Mouse (Mus musculus): ENCODE results near the gene Fxyd3. TPM values are rescaled to one million over a fixed set of nuclear protein-coding genes. Genes with fewer than 3 reads are reported as not detected.

Fxyd3 gene
- polyA plus RNA-seq, 1 experiment, result 1.9 TPM

GRCm38 (mm10) chr7:31063074-31063560, 13.4 kb downstream of the Fxyd3 start:
- TF ChIP-seq POLR2A (IDR thresholded peaks at IDR 0.05; ENCODE audit: insufficient read depth, low read length), result no peak
- no peak for TF ChIP-seq EP300 (IDR thresholded peaks at IDR 0.05; ENCODE audit: insufficient read depth, low read depth, low read length)
- no peak for TF ChIP-seq CTCF (IDR thresholded peaks at IDR 0.05; ENCODE audit: low read depth, low read length)
- Histone ChIP-seq H3K36me3 (ENCODE audit: control insufficient read depth, insufficient read depth, low read length, poor library complexity, severe bottlenecking) (no peaks in the 10 kb centered on the region), H3K9ac (ENCODE audit: low read depth, poor library complexity, severe bottlenecking) (no peak overlapping the region), H3K27me3 (ENCODE audit: control insufficient read depth, insufficient read depth, low read length, poor library complexity, severe bottlenecking) (no peaks in the 10 kb centered on the region), H3K9me3 (replicated peaks; ENCODE audit: control insufficient read depth, insufficient read depth, low read length, poor library complexity, severe bottlenecking) (no peaks in the 10 kb centered on the region), H3K4me3 (ENCODE audit: low read depth, low read length) (no peak overlapping the region), H3K27ac (ENCODE audit: insufficient read depth, low read length) (no peak overlapping the region), H3K4me1 (ENCODE audit: control insufficient read depth, insufficient read depth, low read length) (no peaks in the 10 kb centered on the region)

GRCm38 (mm10) chr7:31060621-31061010, 15.9 kb downstream of the Fxyd3 start:
- TF ChIP-seq EP300 (IDR thresholded peaks at IDR 0.05; ENCODE audit: insufficient read depth, low read depth, low read length) (no peak), POLR2A (IDR thresholded peaks at IDR 0.05; ENCODE audit: insufficient read depth, low read length) (no peak), CTCF (IDR thresholded peaks at IDR 0.05; ENCODE audit: low read depth, low read length) (no peak)
- Histone ChIP-seq H3K4me3 (ENCODE audit: low read depth, low read length) (no peak overlapping the region), H3K4me1 (ENCODE audit: control insufficient read depth, insufficient read depth, low read length) (no peaks in the 10 kb centered on the region), H3K36me3 (ENCODE audit: control insufficient read depth, insufficient read depth, low read length, poor library complexity, severe bottlenecking) (no peaks in the 10 kb centered on the region), H3K27ac (ENCODE audit: insufficient read depth, low read length) (no peak overlapping the region), H3K9me3 (replicated peaks; ENCODE audit: control insufficient read depth, insufficient read depth, low read length, poor library complexity, severe bottlenecking) (no peaks in the 10 kb centered on the region), H3K27me3 (ENCODE audit: control insufficient read depth, insufficient read depth, low read length, poor library complexity, severe bottlenecking) (no peaks in the 10 kb centered on the region), H3K9ac (ENCODE audit: low read depth, poor library complexity, severe bottlenecking) (no peak overlapping the region)

GRCm38 (mm10) chr7:31059919-31060620, 16.4 kb downstream of the Fxyd3 start:
- H3K9me3 ChIP-seq (replicated peaks; ENCODE audit: control insufficient read depth, insufficient read depth, low read length, poor library complexity, severe bottlenecking), result no peaks in the 10 kb centered on the region
- no peak overlapping the region for H3K9ac ChIP-seq (ENCODE audit: low read depth, poor library complexity, severe bottlenecking)
- no peak overlapping the region for H3K4me3 ChIP-seq (ENCODE audit: low read depth, low read length)
- H3K4me1 ChIP-seq (ENCODE audit: control insufficient read depth, insufficient read depth, low read length), result no peaks in the 10 kb centered on the region
- H3K36me3 ChIP-seq (ENCODE audit: control insufficient read depth, insufficient read depth, low read length, poor library complexity, severe bottlenecking), result no peaks in the 10 kb centered on the region
- no peaks in the 10 kb centered on the region for H3K27me3 ChIP-seq (ENCODE audit: control insufficient read depth, insufficient read depth, low read length, poor library complexity, severe bottlenecking)
- H3K27ac ChIP-seq (ENCODE audit: insufficient read depth, low read length), result no peak overlapping the region
- TF ChIP-seq POLR2A (IDR thresholded peaks at IDR 0.05; ENCODE audit: insufficient read depth, low read length), result no peak
- no peak for TF ChIP-seq CTCF (IDR thresholded peaks at IDR 0.05; ENCODE audit: low read depth, low read length)
- TF ChIP-seq EP300 (IDR thresholded peaks at IDR 0.05; ENCODE audit: insufficient read depth, low read depth, low read length), result no peak

GRCm38 (mm10) chr7:31059108-31059507, 17.4 kb downstream of the Fxyd3 start, which contains the start of gene Lgi4:
Lgi4 (plus strand) TSS chr7:31059342.
- H3K9me3 ChIP-seq (replicated peaks; ENCODE audit: control insufficient read depth, insufficient read depth, low read length, poor library complexity, severe bottlenecking), result no peaks in the 10 kb centered on the region
- no peak within 1 kb of the TSS for H3K27ac ChIP-seq (ENCODE audit: insufficient read depth, low read length)
- TF ChIP-seq CTCF (IDR thresholded peaks at IDR 0.05; ENCODE audit: low read depth, low read length), result peak; percentile 98
- TF ChIP-seq POLR2A (IDR thresholded peaks at IDR 0.05; ENCODE audit: insufficient read depth, low read length), result no peak
- no peak within 1 kb of the TSS for H3K4me3 ChIP-seq (ENCODE audit: low read depth, low read length)
- H3K4me1 ChIP-seq (ENCODE audit: control insufficient read depth, insufficient read depth, low read length), result no peaks in the 10 kb centered on the region
- no peaks in the 10 kb centered on the region for H3K36me3 ChIP-seq (ENCODE audit: control insufficient read depth, insufficient read depth, low read length, poor library complexity, severe bottlenecking)
- no peak within 1 kb of the TSS for H3K9ac ChIP-seq (ENCODE audit: low read depth, poor library complexity, severe bottlenecking)
- H3K27me3 ChIP-seq (ENCODE audit: control insufficient read depth, insufficient read depth, low read length, poor library complexity, severe bottlenecking), result no peaks in the 10 kb centered on the region

GRCm38 (mm10) chr7:31058211-31058610, 18.3 kb downstream of the Fxyd3 start:
- H3K4me3 ChIP-seq (ENCODE audit: low read depth, low read length), result no peak overlapping the region
- H3K4me1 ChIP-seq (ENCODE audit: control insufficient read depth, insufficient read depth, low read length), result no peaks in the 10 kb centered on the region
- no peak for TF ChIP-seq CTCF (IDR thresholded peaks at IDR 0.05; ENCODE audit: low read depth, low read length)
- no peak for TF ChIP-seq EP300 (IDR thresholded peaks at IDR 0.05; ENCODE audit: insufficient read depth, low read depth, low read length)
- no peak for TF ChIP-seq POLR2A (IDR thresholded peaks at IDR 0.05; ENCODE audit: insufficient read depth, low read length)
- H3K9me3 ChIP-seq (replicated peaks; ENCODE audit: control insufficient read depth, insufficient read depth, low read length, poor library complexity, severe bottlenecking), result no peaks in the 10 kb centered on the region
- no peaks in the 10 kb centered on the region for H3K27me3 ChIP-seq (ENCODE audit: control insufficient read depth, insufficient read depth, low read length, poor library complexity, severe bottlenecking)
- no peak overlapping the region for H3K27ac ChIP-seq (ENCODE audit: insufficient read depth, low read length)
- H3K9ac ChIP-seq (ENCODE audit: low read depth, poor library complexity, severe bottlenecking), result no peak overlapping the region
- H3K36me3 ChIP-seq (ENCODE audit: control insufficient read depth, insufficient read depth, low read length, poor library complexity, severe bottlenecking), result no peaks in the 10 kb centered on the region

- no peak for TF ChIP-seq EP300 (IDR thresholded peaks at IDR 0.05; ENCODE audit: insufficient read depth, low read depth, low read length)
- TF ChIP-seq CTCF (IDR thresholded peaks at IDR 0.05; ENCODE audit: low read depth, low read length), result no peak
- TF ChIP-seq POLR2A (IDR thresholded peaks at IDR 0.05; ENCODE audit: insufficient read depth, low read length), result no peak
- H3K27me3 ChIP-seq (ENCODE audit: control insufficient read depth, insufficient read depth, low read length, poor library complexity, severe bottlenecking), result no peaks in the 10 kb centered on the region
- no peaks in the 10 kb centered on the region for H3K36me3 ChIP-seq (ENCODE audit: control insufficient read depth, insufficient read depth, low read length, poor library complexity, severe bottlenecking)
- no peak overlapping the region for H3K9ac ChIP-seq (ENCODE audit: low read depth, poor library complexity, severe bottlenecking)
- H3K4me1 ChIP-seq (ENCODE audit: control insufficient read depth, insufficient read depth, low read length), result no peaks in the 10 kb centered on the region
- H3K9me3 ChIP-seq (replicated peaks; ENCODE audit: control insufficient read depth, insufficient read depth, low read length, poor library complexity, severe bottlenecking), result no peaks in the 10 kb centered on the region
- H3K4me3 ChIP-seq (ENCODE audit: low read depth, low read length), result no peak overlapping the region
- H3K27ac ChIP-seq (ENCODE audit: insufficient read depth, low read length), result no peak overlapping the region
Measured at GRCm38 (mm10) chr7:31057730-31058129, 18.8 kb downstream of the Fxyd3 start.

All from ES-Bruce4 (cell line).